Mouse (Mus musculus): Measurements from ENCODE around the gene Slc47a1. TPM values are rescaled to one million over a fixed set of nuclear protein-coding genes. Genes with fewer than 3 reads are reported as not detected.

Gene Slc47a1
- polyA plus RNA-seq, 1 experiment, result 0.10 TPM

- no peak for TF ChIP-seq POLR2A (IDR thresholded peaks at IDR 0.05; ENCODE audit: borderline replicate concordance, extremely low read depth, insufficient read depth, insufficient read length, poor library complexity, severe bottlenecking)
- TF ChIP-seq CTCF (IDR thresholded peaks at IDR 0.05; ENCODE audit: borderline replicate concordance, extremely low read depth, insufficient read depth, insufficient read length), result no peak
These were observed 9.5 kb downstream of the Slc47a1 start for GRCm38 (mm10) chr11:61368668-61369067.

GRCm38 (mm10) chr11:61366517-61367273 is 11.4 kb downstream of the Slc47a1 start:
- TF ChIP-seq POLR2A (IDR thresholded peaks at IDR 0.05; ENCODE audit: borderline replicate concordance, extremely low read depth, insufficient read depth, insufficient read length, poor library complexity, severe bottlenecking) (no peak), CTCF (IDR thresholded peaks at IDR 0.05; ENCODE audit: borderline replicate concordance, extremely low read depth, insufficient read depth, insufficient read length) (no peak)
- DNase-seq (ENCODE audit: low read depth), result no peak

More at GRCm38 (mm10) chr11:61368668-61369067, 9.5 kb downstream of the Slc47a1 start:
- DNase-seq (ENCODE audit: low read depth), result no peak

- TF ChIP-seq POLR2A (IDR thresholded peaks at IDR 0.05; ENCODE audit: borderline replicate concordance, extremely low read depth, insufficient read depth, insufficient read length, poor library complexity, severe bottlenecking), result no peak
- no peak for TF ChIP-seq CTCF (IDR thresholded peaks at IDR 0.05; ENCODE audit: borderline replicate concordance, extremely low read depth, insufficient read depth, insufficient read length)
- no peak for DNase-seq (ENCODE audit: low read depth)
These were observed 12.2 kb downstream of the Slc47a1 start for GRCm38 (mm10) chr11:61365938-61366337.

GRCm38 (mm10) chr11:61364096-61364495 is 14.0 kb downstream of the Slc47a1 start:
- TF ChIP-seq POLR2A (IDR thresholded peaks at IDR 0.05; ENCODE audit: borderline replicate concordance, extremely low read depth, insufficient read depth, insufficient read length, poor library complexity, severe bottlenecking), result no peak
- no peak for TF ChIP-seq CTCF (IDR thresholded peaks at IDR 0.05; ENCODE audit: borderline replicate concordance, extremely low read depth, insufficient read depth, insufficient read length)
- no peak for DNase-seq (ENCODE audit: low read depth)

- TF ChIP-seq POLR2A (IDR thresholded peaks at IDR 0.05; ENCODE audit: borderline replicate concordance, extremely low read depth, insufficient read depth, insufficient read length, poor library complexity, severe bottlenecking) (no peak), CTCF (IDR thresholded peaks at IDR 0.05; ENCODE audit: borderline replicate concordance, extremely low read depth, insufficient read depth, insufficient read length) (no peak)
- no peak for DNase-seq (ENCODE audit: low read depth)
These were observed 16.5 kb downstream of the Slc47a1 start for GRCm38 (mm10) chr11:61361515-61362190.

- no peak for TF ChIP-seq CTCF (IDR thresholded peaks at IDR 0.05; ENCODE audit: borderline replicate concordance, extremely low read depth, insufficient read depth, insufficient read length)
- no peak for DNase-seq (ENCODE audit: low read depth)
These were observed 21.5 kb downstream of the Slc47a1 start for GRCm38 (mm10) chr11:61356600-61356999.

GRCm38 (mm10) chr11:61356111-61356510 is 22.0 kb downstream of the Slc47a1 start:
- no peak for DNase-seq (ENCODE audit: low read depth)
- TF ChIP-seq POLR2A (IDR thresholded peaks at IDR 0.05; ENCODE audit: borderline replicate concordance, extremely low read depth, insufficient read depth, insufficient read length, poor library complexity, severe bottlenecking) (no peak), CTCF (IDR thresholded peaks at IDR 0.05; ENCODE audit: borderline replicate concordance, extremely low read depth, insufficient read depth, insufficient read length) (no peak)

- TF ChIP-seq CTCF (IDR thresholded peaks at IDR 0.05; ENCODE audit: borderline replicate concordance, extremely low read depth, insufficient read depth, insufficient read length) (no peak), POLR2A (IDR thresholded peaks at IDR 0.05; ENCODE audit: borderline replicate concordance, extremely low read depth, insufficient read depth, insufficient read length, poor library complexity, severe bottlenecking) (no peak)
- no peak for DNase-seq (ENCODE audit: low read depth)
These were observed 22.8 kb downstream of the Slc47a1 start for GRCm38 (mm10) chr11:61355351-61355750.

GRCm38 (mm10) chr11:61354346-61354745 is 23.8 kb downstream of the Slc47a1 start:
- no peak for DNase-seq (ENCODE audit: low read depth)
- TF ChIP-seq POLR2A (IDR thresholded peaks at IDR 0.05; ENCODE audit: borderline replicate concordance, extremely low read depth, insufficient read depth, insufficient read length, poor library complexity, severe bottlenecking), result no peak
- TF ChIP-seq CTCF (IDR thresholded peaks at IDR 0.05; ENCODE audit: borderline replicate concordance, extremely low read depth, insufficient read depth, insufficient read length), result no peak

GRCm38 (mm10) chr11:61353038-61353437 is 25.1 kb downstream of the Slc47a1 start:
- no peak for DNase-seq (ENCODE audit: low read depth)
- no peak for TF ChIP-seq POLR2A (IDR thresholded peaks at IDR 0.05; ENCODE audit: borderline replicate concordance, extremely low read depth, insufficient read depth, insufficient read length, poor library complexity, severe bottlenecking)
- no peak for TF ChIP-seq CTCF (IDR thresholded peaks at IDR 0.05; ENCODE audit: borderline replicate concordance, extremely low read depth, insufficient read depth, insufficient read length)

GRCm38 (mm10) chr11:61352138-61352651 is 25.9 kb downstream of the Slc47a1 start:
- peak; percentile 16 for DNase-seq (ENCODE audit: low read depth)
- TF ChIP-seq CTCF (IDR thresholded peaks at IDR 0.05; ENCODE audit: borderline replicate concordance, extremely low read depth, insufficient read depth, insufficient read length) (peak; percentile 30; the same call in 1 of the 2 replicates), POLR2A (IDR thresholded peaks at IDR 0.05; ENCODE audit: borderline replicate concordance, extremely low read depth, insufficient read depth, insufficient read length, poor library complexity, severe bottlenecking) (no peak)

Data from brain, embryonic 14.5 days (tissue).